Mouse (Mus musculus): Measurements from ENCODE around the gene Decr2.

The Decr2 gene

GRCm38 (mm10) chr17:26113181-26113948 is 23.2 kb upstream of the Decr2 start, which contains the start of gene Tmem8:
Gene Tmem8 (plus strand): TSS chr17:26113299.
- DNase-seq (ENCODE audit: low spot score): peak; percentile 73

GRCm38 (mm10) chr17:26112751-26113150 is 22.6 kb upstream of the Decr2 start:
- DNase-seq (ENCODE audit: low spot score): no peak

GRCm38 (mm10) chr17:26111722-26112121 is 21.6 kb upstream of the Decr2 start:
- DNase-seq (ENCODE audit: low spot score): no peak

GRCm38 (mm10) chr17:26111024-26111423 is 20.9 kb upstream of the Decr2 start:
- DNase-seq (ENCODE audit: low spot score): no peak

- no peak for DNase-seq (ENCODE audit: low spot score)
Observed at GRCm38 (mm10) chr17:26110156-26110555, 20.0 kb upstream of the Decr2 start.

- DNase-seq (ENCODE audit: low spot score): no peak
Observed at GRCm38 (mm10) chr17:26105619-26106018, 15.5 kb upstream of the Decr2 start.

GRCm38 (mm10) chr17:26101478-26101877 is 11.3 kb upstream of the Decr2 start:
- peak; percentile 33 for DNase-seq (ENCODE audit: low spot score)

GRCm38 (mm10) chr17:26100166-26100565 is 10.0 kb upstream of the Decr2 start:
- DNase-seq (ENCODE audit: low spot score): no peak

- DNase-seq (ENCODE audit: low spot score): peak; percentile 29
Observed at GRCm38 (mm10) chr17:26099316-26099715, 9.2 kb upstream of the Decr2 start.

- DNase-seq (ENCODE audit: low spot score): no peak
Observed at GRCm38 (mm10) chr17:26098461-26098860, 8.3 kb upstream of the Decr2 start.

- peak; percentile 49 for DNase-seq (ENCODE audit: low spot score)
Observed at GRCm38 (mm10) chr17:26095121-26095740, 5.1 kb upstream of the Decr2 start, which contains the start of gene Nme4. Gene Nme4 (minus strand): TSS chr17:26095602.

GRCm38 (mm10) chr17:26094531-26095110 is 4.5 kb upstream of the Decr2 start:
- DNase-seq (ENCODE audit: low spot score): no peak

- no peak for DNase-seq (ENCODE audit: low spot score)
Observed at GRCm38 (mm10) chr17:26087059-26087564, 3.0 kb downstream of the Decr2 start.

GRCm38 (mm10) chr17:26080867-26081266 is 9.3 kb downstream of the Decr2 start:
- no peak for DNase-seq (ENCODE audit: low spot score)

GRCm38 (mm10) chr17:26078851-26079250 is 11.3 kb downstream of the Decr2 start:
- DNase-seq (ENCODE audit: low spot score): no peak

- DNase-seq (ENCODE audit: low spot score): no peak
Observed at GRCm38 (mm10) chr17:26075246-26075645, 14.9 kb downstream of the Decr2 start.

- no peak for DNase-seq (ENCODE audit: low spot score)
Observed at GRCm38 (mm10) chr17:26070136-26070535, 20.0 kb downstream of the Decr2 start.

- DNase-seq (ENCODE audit: low spot score): peak; percentile 87
Observed at GRCm38 (mm10) chr17:26068831-26069739, 21.1 kb downstream of the Decr2 start, which contains the start of gene Rab11fip3. Gene Rab11fip3 (minus strand): TSS chr17:26069555.

- no peak for DNase-seq (ENCODE audit: low spot score)
Observed at GRCm38 (mm10) chr17:26068024-26068830, 21.9 kb downstream of the Decr2 start.

GRCm38 (mm10) chr17:26066488-26067020 is 23.6 kb downstream of the Decr2 start:
- no peak for DNase-seq (ENCODE audit: low spot score)

- DNase-seq (ENCODE audit: low spot score): no peak
Observed at GRCm38 (mm10) chr17:26064916-26065315, 25.2 kb downstream of the Decr2 start.

Measured in MN1 (cell line).